Mouse (Mus musculus) midbrain, embryonic 11.5 days (tissue): ENCODE results near the gene Rassf9. TPM values are rescaled to one million over a fixed set of nuclear protein-coding genes. Genes with fewer than 3 reads are reported as not detected.

Experiments used
- ATAC-seq: fragments of 200-750 bp; cut with Nextera tagmentation; 2 replicates; pipeline ENCODE4 v1.8.0; 2017; ENCODE audit warnings: moderate TSS enrichment, moderate library complexity; ENCODE audit not compliant: low FRiP score
- DNase-seq: peaks from one replicate; pipeline ENCODE4 v3.0.0; 2015; ENCODE audit warnings: low spot score; ENCODE audit errors: missing footprints
- H3K27ac ChIP-seq: fragments of 300-500 bp; sonication (generic); 2 replicates; pipeline ENCODE4 v1.5.1; 2014; ENCODE audit warnings: low read depth, low read length
- H3K27me3 ChIP-seq: fragments of 300-500 bp; sonication (generic); 2 replicates; pipeline ENCODE4 v1.6.1; 2014; ENCODE audit warnings: mild to moderate bottlenecking, low read length, moderate library complexity, mixed read lengths; ENCODE audit not compliant: control insufficient read depth, insufficient read depth
- H3K36me3 ChIP-seq: fragments of 300-500 bp; sonication (generic); 2 replicates; pipeline ENCODE4 v1.6.1; 2014; ENCODE audit warnings: mild to moderate bottlenecking, low read length, moderate library complexity, mixed read lengths; ENCODE audit not compliant: control insufficient read depth, insufficient read depth
- H3K4me1 ChIP-seq: fragments of 300-500 bp; sonication (generic); 2 replicates; pipeline ENCODE4 v1.6.1; 2014; ENCODE audit warnings: low read length; ENCODE audit not compliant: control insufficient read depth, insufficient read depth
- H3K4me2 ChIP-seq: fragments of 300-500 bp; sonication (generic); 2 replicates; pipeline ENCODE4 v1.6.1; 2014; ENCODE audit warnings: mild to moderate bottlenecking, moderate library complexity
- H3K4me3 ChIP-seq: fragments of 300-500 bp; sonication (generic); 2 replicates; pipeline ENCODE4 v1.5.1; 2014; ENCODE audit warnings: low read depth, low read length
- H3K9ac ChIP-seq: fragments of 300-500 bp; sonication (generic); 2 replicates; pipeline ENCODE4 v1.6.1; 2014; ENCODE audit warnings: low read length
- H3K9me3 ChIP-seq: fragments of 300-500 bp; sonication (generic); 2 replicates; pipeline ENCODE4 v1.6.1; 2016; ENCODE audit warnings: low read length; ENCODE audit not compliant: control insufficient read depth
- WGBS: fragments of 180-500 bp; shearing (Covaris S2); extraction: QIAGEN DNeasy Blood & Tissue Kit; methylation state at CpG from one replicate; pipeline ENCODE4 v1.1.7; 2014; 5-methylcytosine and 5-hydroxymethylcytosine counted together
- polyA plus RNA-seq: library from polyadenylated mRNA; unstranded; fragments of >200 nt; fragmentation: Nextera tagmentation; extraction: Ambion mirVana; gene quantifications from 2 replicates; pipeline ENCODE4 v1.2.1, GENCODE M21; 2014

Gene Rassf9
- 0.87 and 1.2 TPM in 2 replicates for polyA plus RNA-seq

- no peak within 1 kb of the TSS for H3K9ac ChIP-seq
- H3K27ac ChIP-seq, result no peak within 1 kb of the TSS
- H3K27me3 ChIP-seq, result no peaks in the 10 kb centered on the region
- no peak within 1 kb of the TSS for H3K4me3 ChIP-seq
- H3K36me3 ChIP-seq, result no peaks in the 10 kb centered on the region
- no peaks in the 10 kb centered on the region for H3K9me3 ChIP-seq
- no peak within 1 kb of the TSS for H3K4me2 ChIP-seq
- ATAC-seq (peak; percentile 62), DNase-seq (peak; percentile 78)
- H3K4me1 ChIP-seq, result no peaks in the 10 kb centered on the region
- WGBS, result 11% methylated on average over 5 of the region's 5 CpGs
Measured at GRCm38 (mm10) chr10:102511807-102512461, at the start of gene Rassf9. Gene Rassf9 (plus strand): TSS chr10:102512222.

- Histone ChIP-seq H3K9me3 (no peaks in the 10 kb centered on the region), H3K27me3 (no peaks in the 10 kb centered on the region), H3K4me3 (no peak overlapping the region), H3K27ac (no peak overlapping the region), H3K36me3 (no peaks in the 10 kb centered on the region), H3K4me2 (no peak overlapping the region), H3K9ac (no peak overlapping the region), H3K4me1 (no peaks in the 10 kb centered on the region)
- no peak for DNase-seq
- no peak for ATAC-seq
- 86% methylated on average over 2 of the region's 2 CpGs for WGBS
Measured at GRCm38 (mm10) chr10:102469412-102469811, 42.6 kb upstream of the Rassf9 start.

GRCm38 (mm10) chr10:102490386-102490785 lies 21.6 kb upstream of the Rassf9 start, which contains the start of gene Nts:
Gene Nts (minus strand): TSS chr10:102490486.
- no peak for ATAC-seq
- H3K4me2 ChIP-seq, result no peak within 1 kb of the TSS
- no peaks in the 10 kb centered on the region for H3K27me3 ChIP-seq
- H3K36me3 ChIP-seq, result no peaks in the 10 kb centered on the region
- no peaks in the 10 kb centered on the region for H3K4me1 ChIP-seq
- H3K9ac ChIP-seq, result no peak within 1 kb of the TSS
- H3K4me3 ChIP-seq, result no peak within 1 kb of the TSS
- no peaks in the 10 kb centered on the region for H3K9me3 ChIP-seq
- no peak within 1 kb of the TSS for H3K27ac ChIP-seq
- 36% methylated on average over 3 of the region's 3 CpGs for WGBS
- no peak for DNase-seq

- no peak overlapping the region for H3K27ac ChIP-seq
- WGBS, result 19% methylated on average over 3 of the region's 3 CpGs
- no peak for ATAC-seq
Measured at GRCm38 (mm10) chr10:102491792-102492191, 20.2 kb upstream of the Rassf9 start.

GRCm38 (mm10) chr10:102498754-102499153 lies 13.3 kb upstream of the Rassf9 start:
- DNase-seq (peak; percentile 85), ATAC-seq (peak; percentile 50; the same call in 1 of the 2 replicates)
- H3K4me3 ChIP-seq, result no peak overlapping the region
- H3K4me1 ChIP-seq, result no peaks in the 10 kb centered on the region
- no peaks in the 10 kb centered on the region for H3K27me3 ChIP-seq
- no peaks in the 10 kb centered on the region for H3K9me3 ChIP-seq
- no peak overlapping the region for H3K4me2 ChIP-seq
- no peak overlapping the region for H3K9ac ChIP-seq
- no peak overlapping the region for H3K27ac ChIP-seq
- 34% methylated on average over 4 of the region's 4 CpGs for WGBS
- H3K36me3 ChIP-seq, result no peaks in the 10 kb centered on the region

More at GRCm38 (mm10) chr10:102491792-102492191, 20.2 kb upstream of the Rassf9 start:
- Histone ChIP-seq H3K9me3 (no peaks in the 10 kb centered on the region), H3K4me1 (no peaks in the 10 kb centered on the region), H3K9ac (no peak overlapping the region), H3K4me3 (no peak overlapping the region), H3K36me3 (no peaks in the 10 kb centered on the region), H3K4me2 (no peak overlapping the region), H3K27me3 (no peaks in the 10 kb centered on the region)
- DNase-seq, result peak; percentile 88

GRCm38 (mm10) chr10:102507386-102507785 lies 4.6 kb upstream of the Rassf9 start:
- ATAC-seq (no peak), DNase-seq (peak; percentile 39)
- WGBS, result 76% methylated on average over 4 of the region's 4 CpGs
- no peak overlapping the region for H3K27ac ChIP-seq
- H3K36me3 ChIP-seq, result no peaks in the 10 kb centered on the region
- no peak overlapping the region for H3K9ac ChIP-seq
- no peak overlapping the region for H3K4me2 ChIP-seq
- H3K9me3 ChIP-seq, result no peaks in the 10 kb centered on the region
- no peaks in the 10 kb centered on the region for H3K27me3 ChIP-seq
- H3K4me3 ChIP-seq, result no peak overlapping the region
- H3K4me1 ChIP-seq, result no peaks in the 10 kb centered on the region

GRCm38 (mm10) chr10:102511461-102511806 lies 588 bp upstream of the Rassf9 start:
- WGBS, result 42% methylated on average over 3 of the region's 3 CpGs
- Histone ChIP-seq H3K36me3 (no peaks in the 10 kb centered on the region), H3K4me2 (no peak overlapping the region), H3K27me3 (no peaks in the 10 kb centered on the region), H3K9me3 (no peaks in the 10 kb centered on the region), H3K4me1 (no peaks in the 10 kb centered on the region), H3K9ac (no peak overlapping the region), H3K4me3 (no peak overlapping the region), H3K27ac (no peak overlapping the region)
- peak; percentile 81 for DNase-seq
- peak; percentile 27; the same call in 1 of the 2 replicates for ATAC-seq

- 61% methylated on average over 1 of the region's 1 CpGs for WGBS
- no peak overlapping the region for H3K4me3 ChIP-seq
- no peak overlapping the region for H3K4me2 ChIP-seq
- no peaks in the 10 kb centered on the region for H3K4me1 ChIP-seq
- DNase-seq (no peak), ATAC-seq (no peak)
- no peaks in the 10 kb centered on the region for H3K27me3 ChIP-seq
- no peaks in the 10 kb centered on the region for H3K36me3 ChIP-seq
- H3K9ac ChIP-seq, result no peak overlapping the region
- no peak overlapping the region for H3K27ac ChIP-seq
- H3K9me3 ChIP-seq, result no peaks in the 10 kb centered on the region
Measured at GRCm38 (mm10) chr10:102514159-102514558, 2.1 kb downstream of the Rassf9 start.

- no peak overlapping the region for H3K4me2 ChIP-seq
- no peak overlapping the region for H3K27ac ChIP-seq
- no peak for ATAC-seq
- no peak overlapping the region for H3K4me3 ChIP-seq
- 76% methylated on average over 3 of the region's 3 CpGs for WGBS
- H3K9me3 ChIP-seq, result no peaks in the 10 kb centered on the region
- no peak overlapping the region for H3K9ac ChIP-seq
- H3K4me1 ChIP-seq, result no peaks in the 10 kb centered on the region
- DNase-seq, result no peak
- no peaks in the 10 kb centered on the region for H3K36me3 ChIP-seq
- H3K27me3 ChIP-seq, result no peaks in the 10 kb centered on the region
Measured at GRCm38 (mm10) chr10:102527901-102528300, 15.9 kb downstream of the Rassf9 start.
